Mouse (Mus musculus): ENCODE results near the gene Ablim2. TPM values are rescaled to one million over a fixed set of nuclear protein-coding genes. Genes with fewer than 3 reads are reported as not detected.

Ablim2 gene
- polyA plus RNA-seq, 1 experiment from 2014 or later, result 40.2 TPM

DNA sequence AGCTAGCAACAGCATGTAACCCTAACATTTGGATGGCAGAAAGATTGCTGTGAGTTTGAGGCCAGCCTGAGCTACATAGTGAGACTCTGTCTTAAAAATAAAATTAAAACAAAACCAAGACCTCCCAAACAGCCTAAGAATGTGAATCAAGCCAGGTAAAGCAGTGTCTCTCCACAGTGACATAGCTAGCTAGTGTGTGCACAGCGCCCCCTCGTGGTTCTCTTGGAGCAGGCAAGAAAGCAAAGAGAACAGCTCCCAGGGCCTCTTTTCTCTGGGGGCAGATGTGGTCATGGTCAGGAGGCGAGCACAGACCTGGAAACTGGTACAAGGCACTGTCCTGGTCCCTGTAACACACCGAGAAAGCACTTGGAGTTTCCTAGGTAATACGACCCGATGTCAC, 100.4 kb downstream of the Ablim2 start:
- no peaks in the 10 kb centered on the region for H3K9me3 ChIP-seq (ENCODE audit: control insufficient read depth, low read length)
- no peak overlapping the region for H3K9ac ChIP-seq (ENCODE audit: low read depth, low read length)
- ATAC-seq, result peak; percentile 9; the same call in 1 of the 2 replicates
- no peak overlapping the region for H3K27ac ChIP-seq (ENCODE audit: low read depth, low read length)
- H3K4me3 ChIP-seq (ENCODE audit: low read length), result no peak overlapping the region
- H3K4me2 ChIP-seq (ENCODE audit: low read length), result no peak overlapping the region
- 15% methylated on average over 6 of the region's 6 CpGs for WGBS
- H3K36me3 ChIP-seq (ENCODE audit: control insufficient read depth, insufficient read depth, low read length), result no peaks in the 10 kb centered on the region
- H3K4me1 ChIP-seq (ENCODE audit: control insufficient read depth, insufficient read depth, low read depth, low read length), result no peaks in the 10 kb centered on the region
- no peaks in the 10 kb centered on the region for H3K27me3 ChIP-seq (replicated peaks; ENCODE audit: control insufficient read depth, insufficient read depth, low read length)

- no peak overlapping the region for H3K4me2 ChIP-seq (ENCODE audit: low read length)
- H3K4me3 ChIP-seq (ENCODE audit: low read length), result no peak overlapping the region
- ATAC-seq, result no peak
- H3K9ac ChIP-seq (ENCODE audit: low read depth, low read length), result no peak overlapping the region
- 83% methylated on average over 2 of the region's 2 CpGs for WGBS
- no peaks in the 10 kb centered on the region for H3K27me3 ChIP-seq (replicated peaks; ENCODE audit: control insufficient read depth, insufficient read depth, low read length)
- H3K36me3 ChIP-seq (ENCODE audit: control insufficient read depth, insufficient read depth, low read length), result no peaks in the 10 kb centered on the region
- H3K4me1 ChIP-seq (ENCODE audit: control insufficient read depth, insufficient read depth, low read depth, low read length), result no peaks in the 10 kb centered on the region
- H3K9me3 ChIP-seq (ENCODE audit: control insufficient read depth, low read length), result no peaks in the 10 kb centered on the region
- H3K27ac ChIP-seq (ENCODE audit: low read depth, low read length), result no peak overlapping the region
These were observed 103.8 kb downstream of the Ablim2 start for GRCm38 (mm10) chr5:35861456-35861855.

DNA sequence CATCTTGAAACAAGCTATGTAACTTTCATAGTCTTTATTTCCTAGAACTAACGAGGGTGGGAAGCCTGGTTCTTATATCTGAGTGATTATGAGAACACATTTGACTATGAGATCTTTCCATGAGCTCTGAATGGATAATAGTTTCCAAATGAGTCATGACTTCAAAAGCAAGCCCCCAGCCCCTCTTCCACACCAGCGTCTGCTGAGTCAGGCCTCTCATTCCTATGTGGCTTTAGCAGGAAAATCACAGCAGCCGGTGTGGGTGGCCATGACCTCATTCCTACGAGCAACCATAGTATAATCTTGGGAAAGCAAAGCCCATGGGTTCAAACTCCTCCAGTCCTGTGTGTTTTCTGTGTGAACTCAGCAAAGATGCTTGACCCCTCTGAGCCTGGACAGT, 112.3 kb downstream of the Ablim2 start:
- no peaks in the 10 kb centered on the region for H3K9me3 ChIP-seq (ENCODE audit: control insufficient read depth, low read length)
- no peaks in the 10 kb centered on the region for H3K4me1 ChIP-seq (ENCODE audit: control insufficient read depth, insufficient read depth, low read depth, low read length)
- no peak overlapping the region for H3K4me2 ChIP-seq (ENCODE audit: low read length)
- WGBS, result 86% methylated on average over 4 of the region's 4 CpGs
- no peaks in the 10 kb centered on the region for H3K36me3 ChIP-seq (ENCODE audit: control insufficient read depth, insufficient read depth, low read length)
- H3K4me3 ChIP-seq (ENCODE audit: low read length), result no peak overlapping the region
- no peak for ATAC-seq
- no peaks in the 10 kb centered on the region for H3K27me3 ChIP-seq (replicated peaks; ENCODE audit: control insufficient read depth, insufficient read depth, low read length)
- no peak overlapping the region for H3K27ac ChIP-seq (ENCODE audit: low read depth, low read length)
- no peak overlapping the region for H3K9ac ChIP-seq (ENCODE audit: low read depth, low read length)

DNA sequence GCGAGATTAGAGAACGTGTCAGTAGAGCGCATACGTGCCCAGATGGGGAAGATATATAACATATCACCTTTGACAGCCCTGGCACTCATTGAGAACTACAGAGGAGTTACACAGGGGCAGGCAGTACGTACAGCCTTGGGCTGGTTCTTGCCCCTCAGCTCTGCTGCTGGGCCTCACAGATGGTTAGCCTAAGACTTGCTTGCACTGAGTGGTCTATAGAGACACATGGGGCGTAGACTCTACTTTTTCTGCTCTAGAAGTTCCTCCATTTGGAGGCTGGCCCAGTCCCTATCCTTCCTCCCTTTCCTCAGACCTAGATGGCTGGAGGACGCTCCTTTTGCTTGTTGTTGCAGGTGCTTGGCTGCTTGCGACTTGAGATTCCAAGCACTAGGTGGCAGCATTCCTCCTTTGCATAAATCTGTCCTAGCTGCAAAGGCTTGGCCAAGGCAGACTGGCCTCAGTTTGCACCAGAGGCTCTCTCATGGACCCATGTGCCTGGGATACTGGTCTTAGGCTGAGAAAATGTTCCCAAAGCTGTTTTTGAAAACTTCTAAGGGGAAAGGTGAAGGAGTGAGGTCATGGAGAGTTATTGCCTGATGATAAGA, 112.8 kb downstream of the Ablim2 start:
- WGBS, result 62% methylated on average over 8 of the region's 8 CpGs
- no peaks in the 10 kb centered on the region for H3K9me3 ChIP-seq (ENCODE audit: control insufficient read depth, low read length)
- no peak overlapping the region for H3K4me2 ChIP-seq (ENCODE audit: low read length)
- peak; percentile 80 for ATAC-seq
- no peaks in the 10 kb centered on the region for H3K27me3 ChIP-seq (replicated peaks; ENCODE audit: control insufficient read depth, insufficient read depth, low read length)
- H3K36me3 ChIP-seq (ENCODE audit: control insufficient read depth, insufficient read depth, low read length), result no peaks in the 10 kb centered on the region
- no peak overlapping the region for H3K9ac ChIP-seq (ENCODE audit: low read depth, low read length)
- H3K4me3 ChIP-seq (ENCODE audit: low read length), result no peak overlapping the region
- H3K27ac ChIP-seq (ENCODE audit: low read depth, low read length), result no peak overlapping the region
- no peaks in the 10 kb centered on the region for H3K4me1 ChIP-seq (ENCODE audit: control insufficient read depth, insufficient read depth, low read depth, low read length)

GRCm38 (mm10) chr5:35873382-35873781, 115.7 kb downstream of the Ablim2 start:
- Histone ChIP-seq H3K4me3 (ENCODE audit: low read length) (no peak overlapping the region), H3K4me2 (ENCODE audit: low read length) (no peak overlapping the region), H3K4me1 (ENCODE audit: control insufficient read depth, insufficient read depth, low read depth, low read length) (no peaks in the 10 kb centered on the region), H3K27me3 (replicated peaks; ENCODE audit: control insufficient read depth, insufficient read depth, low read length) (no peaks in the 10 kb centered on the region), H3K9me3 (ENCODE audit: control insufficient read depth, low read length) (no peaks in the 10 kb centered on the region), H3K36me3 (ENCODE audit: control insufficient read depth, insufficient read depth, low read length) (no peaks in the 10 kb centered on the region), H3K9ac (ENCODE audit: low read depth, low read length) (no peak overlapping the region), H3K27ac (ENCODE audit: low read depth, low read length) (no peak overlapping the region)
- WGBS, result 22% methylated on average over 4 of the region's 4 CpGs
- ATAC-seq, result no peak

DNA sequence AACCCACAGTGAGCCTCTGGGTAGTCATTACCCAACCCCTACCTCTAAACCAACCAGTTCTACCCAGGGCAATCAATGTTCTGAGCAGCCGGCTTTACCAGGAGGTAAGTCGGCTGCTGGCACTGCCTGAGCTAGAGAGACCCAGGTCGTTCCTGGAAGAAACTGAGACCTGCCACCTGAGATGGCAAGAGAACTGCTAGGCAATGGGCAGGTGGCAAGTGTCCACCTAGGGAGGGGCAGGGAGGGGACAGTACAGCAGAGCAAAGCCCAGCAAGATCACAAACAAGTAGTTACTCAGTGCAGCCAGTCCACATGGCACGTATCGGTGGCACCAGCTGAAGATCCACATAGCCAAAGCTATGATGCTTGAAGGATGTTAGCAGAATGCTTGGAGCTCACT, 118.6 kb downstream of the Ablim2 start:
- no peak overlapping the region for H3K27ac ChIP-seq (ENCODE audit: low read depth, low read length)
- no peak overlapping the region for H3K4me3 ChIP-seq (ENCODE audit: low read length)
- no peak overlapping the region for H3K4me2 ChIP-seq (ENCODE audit: low read length)
- ATAC-seq, result no peak
- 95% methylated on average over 5 of the region's 5 CpGs for WGBS
- no peaks in the 10 kb centered on the region for H3K4me1 ChIP-seq (ENCODE audit: control insufficient read depth, insufficient read depth, low read depth, low read length)
- H3K9ac ChIP-seq (ENCODE audit: low read depth, low read length), result no peak overlapping the region
- H3K36me3 ChIP-seq (ENCODE audit: control insufficient read depth, insufficient read depth, low read length), result no peaks in the 10 kb centered on the region
- H3K9me3 ChIP-seq (ENCODE audit: control insufficient read depth, low read length), result no peaks in the 10 kb centered on the region
- H3K27me3 ChIP-seq (replicated peaks; ENCODE audit: control insufficient read depth, insufficient read depth, low read length), result no peaks in the 10 kb centered on the region

GRCm38 (mm10) chr5:35879199-35879598, 121.5 kb downstream of the Ablim2 start:
- no peak overlapping the region for H3K4me3 ChIP-seq (ENCODE audit: low read length)
- H3K9me3 ChIP-seq (ENCODE audit: control insufficient read depth, low read length), result no peaks in the 10 kb centered on the region
- H3K27me3 ChIP-seq (replicated peaks; ENCODE audit: control insufficient read depth, insufficient read depth, low read length), result no peaks in the 10 kb centered on the region
- no peaks in the 10 kb centered on the region for H3K4me1 ChIP-seq (ENCODE audit: control insufficient read depth, insufficient read depth, low read depth, low read length)
- no peak overlapping the region for H3K9ac ChIP-seq (ENCODE audit: low read depth, low read length)
- no peak overlapping the region for H3K4me2 ChIP-seq (ENCODE audit: low read length)
- no peak overlapping the region for H3K27ac ChIP-seq (ENCODE audit: low read depth, low read length)
- 63% methylated on average over 8 of the region's 8 CpGs for WGBS
- H3K36me3 ChIP-seq (ENCODE audit: control insufficient read depth, insufficient read depth, low read length), result no peaks in the 10 kb centered on the region
- peak; percentile 60; the same call in 1 of the 2 replicates for ATAC-seq

GRCm38 (mm10) chr5:35882391-35882790, 124.7 kb downstream of the Ablim2 start:
- Histone ChIP-seq H3K4me1 (ENCODE audit: control insufficient read depth, insufficient read depth, low read depth, low read length) (no peaks in the 10 kb centered on the region), H3K9ac (ENCODE audit: low read depth, low read length) (no peak overlapping the region), H3K9me3 (ENCODE audit: control insufficient read depth, low read length) (no peaks in the 10 kb centered on the region), H3K27me3 (replicated peaks; ENCODE audit: control insufficient read depth, insufficient read depth, low read length) (no peaks in the 10 kb centered on the region), H3K36me3 (ENCODE audit: control insufficient read depth, insufficient read depth, low read length) (no peaks in the 10 kb centered on the region), H3K27ac (ENCODE audit: low read depth, low read length) (no peak overlapping the region), H3K4me2 (ENCODE audit: low read length) (no peak overlapping the region), H3K4me3 (ENCODE audit: low read length) (no peak overlapping the region)
- WGBS, result 38% methylated on average over 9 of the region's 9 CpGs
- no peak for ATAC-seq

DNA sequence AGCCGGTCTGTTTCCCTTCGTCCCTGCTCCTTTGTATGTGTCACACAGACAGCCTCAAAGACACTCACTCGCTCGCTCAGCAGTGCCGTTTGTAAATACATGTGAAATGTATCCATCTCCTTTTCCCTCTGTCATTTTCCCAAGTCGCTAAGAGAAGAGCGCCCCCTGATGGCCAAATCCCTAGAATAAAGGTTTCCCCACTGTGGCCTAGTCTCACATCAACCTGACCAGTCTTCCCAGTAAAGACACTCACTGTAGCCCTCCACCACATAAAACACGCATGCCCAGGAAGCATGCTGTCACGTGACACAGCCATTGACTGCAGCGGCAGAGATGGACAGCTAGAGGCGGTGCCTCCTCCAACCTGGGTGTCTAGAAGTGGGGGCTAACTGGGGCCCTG, 126.6 kb downstream of the Ablim2 start:
- no peak overlapping the region for H3K27ac ChIP-seq (ENCODE audit: low read depth, low read length)
- no peak overlapping the region for H3K9ac ChIP-seq (ENCODE audit: low read depth, low read length)
- H3K36me3 ChIP-seq (ENCODE audit: control insufficient read depth, insufficient read depth, low read length), result no peaks in the 10 kb centered on the region
- no peaks in the 10 kb centered on the region for H3K9me3 ChIP-seq (ENCODE audit: control insufficient read depth, low read length)
- WGBS, result 37% methylated on average over 11 of the region's 11 CpGs
- no peak for ATAC-seq
- H3K4me3 ChIP-seq (ENCODE audit: low read length), result no peak overlapping the region
- H3K4me1 ChIP-seq (ENCODE audit: control insufficient read depth, insufficient read depth, low read depth, low read length), result no peaks in the 10 kb centered on the region
- no peak overlapping the region for H3K4me2 ChIP-seq (ENCODE audit: low read length)
- no peaks in the 10 kb centered on the region for H3K27me3 ChIP-seq (replicated peaks; ENCODE audit: control insufficient read depth, insufficient read depth, low read length)

- Histone ChIP-seq H3K27me3 (replicated peaks; ENCODE audit: control insufficient read depth, insufficient read depth, low read length) (no peaks in the 10 kb centered on the region), H3K27ac (ENCODE audit: low read depth, low read length) (no peak overlapping the region)
These were observed 127.0 kb downstream of the Ablim2 start for GRCm38 (mm10) chr5:35884689-35885088.

More at GRCm38 (mm10) chr5:35884689-35885088, 127.0 kb downstream of the Ablim2 start:
- Histone ChIP-seq H3K9ac (ENCODE audit: low read depth, low read length) (no peak overlapping the region), H3K9me3 (ENCODE audit: control insufficient read depth, low read length) (no peaks in the 10 kb centered on the region), H3K4me2 (ENCODE audit: low read length) (no peak overlapping the region), H3K36me3 (ENCODE audit: control insufficient read depth, insufficient read depth, low read length) (no peaks in the 10 kb centered on the region), H3K4me1 (ENCODE audit: control insufficient read depth, insufficient read depth, low read depth, low read length) (no peaks in the 10 kb centered on the region), H3K4me3 (ENCODE audit: low read length) (no peak overlapping the region)
- no peak for ATAC-seq
- 93% methylated on average over 5 of the region's 5 CpGs for WGBS
